Mouse (Mus musculus): ENCODE measurements around the gene Kcnh5.

- TF ChIP-seq POLR2A (IDR thresholded peaks at IDR 0.05; ENCODE audit: extremely low read depth, insufficient read depth, low read length) (no peak), CTCF (IDR thresholded peaks at IDR 0.05; ENCODE audit: low read depth, low read length) (no peak)
Observed at GRCm38 (mm10) chr12:75182646-75183045, 5.5 kb upstream of the Kcnh5 start.
